Mouse (Mus musculus): ENCODE data around the gene Usp35.
A peak's percentile ranks its signal among the peaks of the same experiment; 100 is the strongest.

Usp35 gene

DNA sequence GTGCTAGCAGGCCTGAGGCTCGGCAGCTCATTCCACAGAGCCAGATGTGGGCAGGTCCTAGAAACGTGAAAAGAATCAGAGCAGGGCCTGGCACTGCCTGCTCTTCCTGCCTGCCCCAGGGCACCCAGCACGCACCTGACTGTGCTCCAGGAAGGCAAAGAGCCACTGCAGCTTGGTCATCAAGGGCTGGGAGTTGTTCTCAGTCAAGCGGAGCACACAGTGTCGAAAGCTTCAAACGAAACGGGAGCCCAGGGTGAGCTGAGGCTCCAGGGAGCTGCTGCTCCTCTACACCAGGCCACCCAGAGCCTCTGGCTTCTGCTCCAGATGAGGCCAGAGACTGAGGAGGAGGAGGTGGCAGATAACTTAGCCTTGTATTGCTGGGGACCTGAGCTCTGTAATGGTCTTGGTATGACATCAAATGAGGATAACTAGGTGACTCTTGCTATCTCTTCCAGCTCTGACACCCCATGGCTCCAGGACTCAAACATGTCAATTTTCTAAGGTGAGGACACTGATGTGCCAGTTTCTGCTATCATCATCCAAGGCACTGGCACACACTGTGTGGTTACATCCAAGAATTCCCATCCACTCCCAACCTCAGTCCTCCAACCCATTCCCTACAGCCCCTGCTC is 18.3 kb downstream of the Usp35 start:
- no peak for DNase-seq (ENCODE audit: low spot score)

DNA sequence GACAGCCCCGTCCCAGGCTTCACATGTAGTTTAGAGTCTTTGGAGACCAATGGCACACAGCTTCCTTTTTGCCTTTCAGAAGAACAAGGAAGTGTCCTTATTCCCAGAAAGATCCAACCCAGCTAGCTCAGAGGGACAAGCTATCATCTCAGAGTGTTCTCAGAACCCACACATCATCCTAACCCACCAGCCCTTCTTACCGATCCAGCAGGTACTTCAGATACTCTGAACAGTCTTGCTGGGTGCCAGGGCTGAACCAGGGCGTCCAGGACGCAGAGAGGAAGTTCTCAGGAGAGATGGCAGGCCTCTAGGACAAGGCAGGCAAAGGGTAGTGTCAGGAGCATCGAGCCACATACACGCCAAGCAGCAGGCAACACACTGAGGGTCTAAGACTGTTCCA is 19.0 kb downstream of the Usp35 start:
- DNase-seq (ENCODE audit: low spot score) = no peak

DNA sequence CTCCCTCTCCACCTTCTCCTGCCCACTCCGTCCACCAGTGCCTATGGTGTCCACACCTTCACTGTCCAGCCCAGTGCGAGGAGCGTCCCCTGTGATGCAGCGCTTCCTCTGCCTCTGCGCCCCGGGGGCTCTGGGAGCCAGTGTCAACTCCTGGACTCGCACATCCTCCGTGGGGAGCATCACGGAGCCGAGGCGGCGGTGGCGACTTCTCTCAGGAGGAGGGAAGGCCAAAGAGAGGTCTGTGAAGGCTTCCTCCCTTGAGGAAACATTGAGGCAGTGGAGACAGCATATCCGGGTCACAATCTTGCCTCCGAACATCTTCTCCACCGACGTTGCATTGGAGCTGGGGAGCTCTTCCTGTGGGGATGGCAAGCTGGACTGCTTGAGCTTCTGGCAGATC is 19.6 kb downstream of the Usp35 start:
- DNase-seq (ENCODE audit: low spot score) = no peak

DNA sequence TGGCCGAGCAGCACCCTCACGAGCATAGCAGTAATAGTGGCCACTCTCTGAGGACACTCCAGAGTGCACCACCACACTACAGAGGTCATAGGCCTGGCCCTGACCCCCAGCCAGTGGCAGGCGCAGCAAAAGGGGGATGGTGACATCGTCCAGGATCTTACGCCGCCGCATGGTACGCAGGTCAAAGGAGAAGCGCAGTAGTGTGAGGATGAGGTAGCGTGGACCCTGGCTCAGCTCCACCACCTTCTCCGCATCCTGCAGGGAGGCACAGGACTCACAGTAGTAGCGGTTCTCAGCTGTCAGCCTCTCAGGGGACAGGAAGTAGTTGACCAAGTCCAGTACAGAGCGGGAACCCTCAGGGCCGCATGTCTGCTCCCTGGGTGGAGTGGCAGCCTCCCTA is 20.2 kb downstream of the Usp35 start:
- no peak for DNase-seq (ENCODE audit: low spot score)

DNA sequence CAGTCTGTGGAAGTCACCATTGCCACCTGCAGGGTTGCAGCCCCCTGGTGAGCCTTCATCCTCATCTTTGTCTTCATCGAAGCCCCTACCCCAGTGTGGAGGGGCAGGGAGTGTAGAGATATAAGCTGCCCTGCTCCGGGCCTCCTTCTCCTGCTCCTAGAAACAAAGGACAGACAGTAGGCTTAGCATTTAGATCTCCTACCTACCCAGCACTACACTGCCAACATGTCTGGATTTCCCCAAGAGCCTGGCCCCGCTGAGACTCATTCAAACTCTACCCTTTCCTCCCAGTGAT is 21.5 kb downstream of the Usp35 start:
- no peak for DNase-seq (ENCODE audit: low spot score)

DNA sequence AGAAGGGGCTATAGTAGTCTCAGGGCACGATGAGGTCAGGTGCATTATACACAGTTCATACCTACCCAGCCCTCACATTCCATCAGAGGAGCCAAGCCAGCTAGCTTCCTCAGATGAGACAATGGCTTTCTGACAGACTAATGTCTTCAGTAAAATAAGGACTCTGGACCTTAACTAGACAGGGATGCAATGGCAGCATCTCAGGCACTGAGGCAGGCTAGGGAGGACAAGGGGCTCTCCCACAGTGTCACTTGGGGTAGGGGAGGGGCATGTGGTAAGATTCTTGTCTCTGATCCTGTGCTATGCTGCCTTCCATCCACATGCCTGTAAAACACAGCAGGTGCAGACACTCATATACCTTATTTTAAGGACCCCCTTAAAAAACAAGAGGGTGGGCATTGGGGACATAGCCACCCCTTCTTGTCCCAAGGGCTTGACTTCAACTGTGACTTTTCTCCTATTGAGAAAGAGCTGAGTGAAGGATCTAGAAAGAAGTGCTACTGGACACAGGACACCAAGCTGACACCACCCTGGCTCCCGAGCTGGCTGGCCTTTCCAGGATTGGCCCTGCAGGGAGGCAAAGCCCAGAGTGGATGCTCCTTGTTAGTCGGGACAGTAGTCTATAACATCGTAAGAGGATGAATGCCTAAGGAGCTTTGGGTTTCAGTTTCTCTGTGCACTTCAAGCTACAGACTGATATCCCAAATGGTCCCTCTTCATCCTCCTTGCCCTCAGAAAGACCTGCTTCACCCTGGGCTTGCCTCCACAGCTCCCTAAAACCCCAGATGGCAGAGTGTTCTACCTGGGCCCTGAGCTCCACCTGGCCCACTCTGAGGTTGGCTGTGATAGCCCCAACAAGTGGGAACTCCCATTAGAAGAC is 22.1 kb downstream of the Usp35 start:
- DNase-seq (ENCODE audit: low spot score) = no peak

DNA sequence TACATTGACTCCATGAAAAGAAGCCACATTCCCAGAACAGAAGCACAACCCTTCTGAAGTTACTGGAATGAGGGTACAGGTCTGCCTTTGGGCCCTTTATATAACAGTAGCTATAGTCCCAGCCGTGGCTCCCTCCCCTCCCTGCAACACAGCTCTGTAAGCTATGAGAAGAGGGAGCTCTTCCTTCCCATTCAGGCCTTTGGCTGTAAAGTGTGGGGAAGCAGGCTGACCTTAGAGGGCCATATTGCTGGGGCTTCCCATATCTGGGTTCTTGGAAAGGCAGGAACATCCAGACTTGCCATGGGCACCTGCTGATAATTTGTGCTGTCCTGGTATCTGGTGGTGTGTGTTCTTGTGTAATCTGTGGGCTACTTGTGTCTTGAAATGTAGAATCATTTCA is 24.3 kb downstream of the Usp35 start:
- no peak for DNase-seq (ENCODE audit: low spot score)

DNA sequence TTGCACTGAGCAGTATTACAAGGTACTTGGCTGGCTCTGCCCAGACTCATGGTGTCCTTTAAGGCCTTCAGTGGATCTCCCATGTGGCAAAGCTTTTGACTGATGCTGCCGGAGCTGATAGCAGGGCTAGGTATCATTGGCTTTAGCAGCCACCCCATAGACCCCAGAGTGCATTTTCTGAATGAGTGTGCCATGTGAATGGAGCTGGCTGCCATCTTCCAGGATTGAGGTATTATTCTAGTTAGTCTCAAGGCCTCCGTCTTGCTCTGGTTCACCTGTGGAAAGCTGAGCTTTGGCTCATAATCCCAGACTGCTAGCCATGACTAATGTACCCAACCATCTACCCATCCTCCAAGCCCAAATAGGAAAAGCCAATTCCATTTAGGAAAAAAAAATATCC is 25.0 kb downstream of the Usp35 start:
- DNase-seq (ENCODE audit: low spot score) = no peak

DNA sequence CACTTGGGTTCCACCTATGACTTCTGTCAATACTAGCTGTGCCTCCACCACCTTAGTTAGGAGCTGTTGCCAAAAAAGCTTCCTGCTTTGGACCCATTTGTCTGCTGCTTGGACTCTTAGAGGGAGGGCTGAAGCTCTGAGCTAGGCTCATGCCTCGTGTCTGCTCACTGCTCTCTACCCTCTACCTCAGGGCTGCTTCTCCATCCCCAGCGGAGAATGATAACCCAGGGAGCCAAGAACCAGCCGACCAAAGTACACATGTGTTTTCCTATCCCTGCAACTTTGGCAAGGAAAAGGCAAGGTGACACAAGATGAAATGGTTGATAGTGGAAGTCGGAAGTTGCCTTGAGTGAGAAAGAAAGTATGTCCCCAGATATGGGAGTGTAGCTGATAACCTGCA is 26.6 kb downstream of the Usp35 start:
- DNase-seq (ENCODE audit: low spot score) = no peak

DNA sequence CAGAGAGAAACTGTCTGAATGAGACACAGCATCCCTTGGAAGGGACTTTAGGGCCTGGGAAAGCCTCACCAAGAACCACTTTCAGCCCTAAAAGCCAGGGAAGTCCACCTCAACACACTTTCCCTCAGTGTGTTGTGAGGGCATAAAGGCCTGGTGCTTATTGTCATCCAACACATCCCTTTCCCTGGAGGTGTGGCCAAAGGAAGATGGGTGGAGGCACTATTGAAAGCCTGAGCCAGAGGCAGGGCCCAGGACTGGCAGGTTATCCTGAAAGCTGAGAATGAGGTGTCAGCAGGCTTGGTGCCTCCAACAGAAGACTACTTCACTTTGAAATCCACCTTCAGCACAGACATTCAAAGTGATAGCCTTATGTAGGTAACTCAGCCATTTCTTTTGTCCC is 27.3 kb downstream of the Usp35 start:
- no peak for DNase-seq (ENCODE audit: low spot score)

DNA sequence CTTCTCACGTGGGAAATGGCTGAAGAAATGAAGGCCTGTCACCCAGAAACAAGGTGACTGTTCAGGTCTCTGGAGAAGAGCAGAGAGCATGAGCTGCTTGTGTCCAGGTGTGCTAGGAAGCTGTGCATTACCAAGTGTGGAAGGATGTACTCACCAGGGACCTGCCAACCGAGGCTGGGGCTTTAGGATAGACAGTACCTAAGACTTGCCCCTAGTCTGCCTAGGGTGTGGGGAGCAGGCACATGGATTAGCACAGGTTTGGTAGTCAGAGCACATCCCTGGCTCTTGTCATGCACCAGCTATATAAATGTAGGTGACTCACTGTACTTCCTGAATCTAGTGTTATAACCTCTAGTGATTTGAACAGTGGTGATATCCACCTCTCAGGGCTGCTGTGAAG is 28.2 kb downstream of the Usp35 start:
- DNase-seq (ENCODE audit: low spot score) = no peak

DNA sequence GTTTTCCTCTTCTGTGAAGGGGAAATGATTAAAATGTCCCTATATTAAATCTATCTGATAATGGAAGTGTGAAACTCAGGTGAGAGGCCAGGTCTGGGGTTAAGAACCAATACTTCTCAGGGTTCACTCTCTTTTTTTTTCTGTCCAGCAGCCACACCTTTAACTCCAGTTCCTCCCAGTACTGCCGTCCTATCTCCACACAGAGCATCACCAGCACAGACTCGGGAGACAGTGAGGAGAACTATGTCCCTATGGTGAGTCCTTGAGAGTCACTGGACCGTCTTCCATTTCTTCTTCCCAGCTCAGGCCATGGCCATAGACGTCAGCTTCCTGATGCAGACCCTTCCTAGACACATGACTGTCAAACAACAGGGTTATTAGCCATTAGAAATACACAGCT is 28.9 kb downstream of the Usp35 start:
- DNase-seq (ENCODE audit: low spot score) = no peak

DNA sequence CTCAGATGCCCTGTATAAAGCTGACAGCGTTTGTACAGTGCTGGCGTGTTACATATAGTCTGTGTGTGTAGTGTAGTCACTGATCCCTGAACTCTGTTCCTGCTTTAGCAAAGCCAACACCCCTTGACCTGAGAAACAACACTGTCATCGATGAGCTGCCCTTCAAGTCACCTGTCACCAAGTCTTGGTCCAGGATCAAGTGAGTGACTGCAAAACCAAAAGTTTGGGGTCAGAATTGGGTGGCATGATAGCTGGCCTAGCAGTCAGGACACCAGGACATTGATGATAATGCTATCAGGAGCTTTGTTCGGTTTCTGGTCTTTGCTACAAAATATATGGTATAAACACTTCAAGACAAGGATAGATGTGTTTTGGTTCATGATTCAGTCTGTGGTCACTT is 29.6 kb downstream of the Usp35 start:
- no peak for DNase-seq (ENCODE audit: low spot score)

DNA sequence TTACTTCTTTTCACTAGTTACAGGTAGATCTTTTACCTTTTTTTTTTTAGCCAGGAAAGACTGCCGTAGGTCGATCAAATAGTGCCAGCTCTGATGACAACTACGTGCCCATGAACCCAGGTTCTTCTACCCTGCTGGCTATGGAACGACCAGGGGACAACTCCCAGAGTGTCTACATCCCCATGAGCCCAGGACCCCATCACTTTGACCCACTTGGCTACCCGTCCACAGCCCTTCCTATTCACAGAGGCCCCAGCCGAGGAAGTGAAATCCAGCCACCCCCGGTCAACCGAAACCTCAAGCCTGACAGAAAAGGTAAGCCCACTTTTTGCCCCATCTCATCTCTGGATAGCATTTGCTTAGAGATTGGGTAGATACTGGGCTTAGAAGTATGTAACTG is 30.5 kb downstream of the Usp35 start:
- no peak for DNase-seq (ENCODE audit: low spot score)

DNA sequence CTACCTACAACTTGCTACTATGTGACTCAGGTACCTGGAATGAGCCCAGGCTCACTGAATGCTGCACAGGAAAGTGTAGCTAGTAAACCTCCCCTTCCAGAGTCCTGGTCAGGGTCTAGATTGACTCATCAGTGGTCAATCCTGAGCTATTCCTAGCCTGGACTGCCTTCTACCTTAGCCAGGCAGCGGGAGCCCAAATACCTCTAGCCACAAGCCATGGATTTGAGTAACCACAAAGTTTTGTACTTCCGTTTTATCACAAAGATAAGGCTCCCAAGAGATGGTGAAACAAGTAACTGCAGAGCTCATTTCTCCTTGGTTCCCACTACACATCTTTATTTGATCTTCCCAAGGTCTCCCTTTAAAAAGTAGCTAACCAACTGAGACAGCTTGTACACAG is 30.9 kb downstream of the Usp35 start:
- DNase-seq (ENCODE audit: low spot score) = no peak

DNA sequence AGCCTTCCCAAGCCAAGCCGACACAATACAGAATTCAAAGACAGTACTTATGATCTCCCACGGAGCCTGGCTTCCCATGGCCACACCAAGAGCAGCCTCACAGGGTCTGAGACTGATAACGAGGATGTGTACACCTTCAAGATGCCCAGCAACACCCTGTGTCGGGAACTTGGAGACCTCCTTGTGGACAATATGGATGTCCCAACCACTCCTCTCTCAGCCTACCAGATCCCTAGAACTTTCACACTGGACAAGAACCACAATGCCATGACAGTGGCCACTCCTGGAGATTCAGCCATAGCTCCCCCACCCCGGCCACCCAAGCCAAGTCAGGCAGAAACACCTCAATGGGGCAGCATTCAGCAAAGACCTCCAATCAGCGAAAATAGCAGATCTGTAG is 32.9 kb downstream of the Usp35 start:
- DNase-seq (ENCODE audit: low spot score) = no peak

DNA sequence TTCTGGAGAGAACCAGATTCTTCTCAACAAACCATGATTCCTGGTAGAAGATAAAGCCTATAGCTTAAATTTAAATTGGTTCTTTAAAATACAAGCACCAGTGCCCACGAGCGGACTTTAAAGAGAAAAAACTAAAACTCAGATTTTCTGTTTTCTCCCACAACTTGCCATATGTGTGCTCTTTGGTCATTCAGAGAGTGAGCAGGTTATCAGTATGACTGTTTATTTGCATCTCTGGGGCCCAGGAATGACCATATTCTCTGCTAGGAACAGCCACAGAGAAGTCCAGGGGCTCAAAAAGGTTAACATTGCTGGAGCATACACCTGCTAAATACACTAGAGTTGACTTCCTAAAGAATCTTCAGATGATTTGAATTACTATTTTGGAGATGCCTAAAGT is 33.5 kb downstream of the Usp35 start:
- no peak for DNase-seq (ENCODE audit: low spot score)

DNA sequence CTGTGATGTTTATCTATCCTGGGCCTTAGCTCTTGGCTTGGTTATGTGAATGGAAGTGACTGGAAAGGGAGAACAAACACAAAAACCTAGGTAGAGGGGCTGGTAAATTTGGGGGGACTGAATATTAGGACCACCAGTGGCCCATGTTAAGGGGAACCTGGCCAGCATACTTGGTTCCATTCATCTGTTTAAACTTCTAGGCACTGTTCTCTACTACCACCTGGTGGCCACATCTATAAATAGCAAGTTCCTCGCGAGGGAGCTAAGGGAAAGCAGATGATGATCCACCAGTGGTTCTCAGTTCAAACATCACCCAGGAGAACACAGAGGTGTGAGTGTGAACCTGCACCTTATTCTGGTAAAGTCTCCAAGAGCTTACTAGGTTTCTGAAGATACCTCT is 34.4 kb downstream of the Usp35 start:
- peak; percentile 30 for DNase-seq (ENCODE audit: low spot score)

DNA sequence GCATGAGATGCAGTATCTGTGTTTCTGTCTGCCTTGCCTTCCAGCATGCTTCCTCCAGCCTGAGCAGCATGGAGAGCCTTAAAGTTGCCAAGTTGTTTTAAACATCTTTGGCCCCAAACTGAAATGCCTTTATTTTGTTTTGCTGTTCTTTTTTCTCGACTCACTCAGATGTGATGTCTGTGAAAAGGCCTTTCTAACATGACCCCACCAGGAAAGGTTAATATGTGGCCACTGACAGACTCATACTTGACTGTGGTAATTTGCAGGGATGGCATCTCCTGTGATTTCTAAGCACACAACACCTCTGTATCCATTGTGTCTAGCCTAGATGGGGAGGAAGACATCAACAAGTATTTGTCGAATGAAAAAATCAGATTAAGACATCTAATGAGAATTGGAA is 34.8 kb downstream of the Usp35 start:
- no peak for DNase-seq (ENCODE audit: low spot score)

DNA sequence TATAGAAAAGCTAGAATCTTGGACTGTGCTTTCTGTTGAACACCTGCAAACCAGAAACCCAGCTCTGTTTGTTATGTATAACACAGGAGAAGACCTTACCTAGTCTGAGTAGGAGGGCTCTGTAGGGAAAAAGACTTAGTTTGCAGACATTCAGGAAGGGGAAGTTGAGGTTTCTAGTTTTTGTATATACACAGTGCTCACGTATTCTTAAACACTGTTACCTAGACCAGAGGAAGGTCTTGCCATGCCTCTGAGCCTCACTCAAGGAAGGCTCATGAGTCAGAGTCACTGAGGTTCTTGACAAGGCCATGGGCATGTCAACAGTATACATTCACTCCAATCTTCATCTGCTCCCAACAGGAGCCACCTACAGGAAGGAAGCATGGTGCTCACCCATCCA is 60.8 kb downstream of the Usp35 start:
- DNase-seq (ENCODE audit: low spot score) = no peak

DNA sequence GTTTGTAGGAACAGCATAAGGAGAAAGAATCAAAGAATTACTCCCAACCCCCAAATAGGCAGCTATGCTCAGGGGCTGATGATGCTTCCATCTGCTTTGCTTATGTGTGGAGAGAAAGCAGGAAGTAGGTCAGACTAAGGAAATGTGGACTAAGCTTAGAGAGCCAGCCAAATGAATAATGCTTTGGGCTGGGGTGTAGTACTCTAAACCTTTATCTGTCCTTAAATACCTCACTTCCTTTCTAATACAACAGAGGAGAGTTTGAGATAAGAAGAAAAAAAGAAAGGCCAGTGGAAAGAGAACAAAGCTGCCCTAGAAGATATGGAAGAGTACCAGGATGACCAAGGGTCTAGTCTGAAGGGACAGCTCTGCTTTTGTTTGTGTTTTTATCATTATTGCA is 61.5 kb downstream of the Usp35 start:
- no peak for DNase-seq (ENCODE audit: low spot score)

DNA sequence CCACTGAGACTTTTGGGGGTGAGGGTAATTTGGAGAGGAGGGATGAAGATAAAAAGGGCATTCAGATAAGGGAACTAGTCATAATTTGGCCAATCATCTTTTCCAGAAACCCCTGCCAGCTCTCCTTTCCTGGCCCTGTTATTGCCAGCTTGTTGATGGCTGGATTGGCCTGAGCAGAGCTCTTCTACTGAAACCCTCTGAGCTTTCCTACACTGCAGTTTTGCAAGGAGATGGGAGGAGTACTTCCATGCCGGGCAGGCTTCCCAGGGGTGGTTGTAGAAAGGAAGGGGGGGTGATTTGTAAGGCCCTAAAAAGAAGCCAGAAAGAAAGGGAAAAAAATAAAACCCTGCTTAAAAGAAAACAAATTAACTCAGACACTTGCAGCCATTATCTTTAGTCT is 69.3 kb downstream of the Usp35 start:
- no peak for DNase-seq (ENCODE audit: low spot score)
